Mouse (Mus musculus): ENCODE measurements around the gene Atp6v0a2.

Atp6v0a2 gene

DNA sequence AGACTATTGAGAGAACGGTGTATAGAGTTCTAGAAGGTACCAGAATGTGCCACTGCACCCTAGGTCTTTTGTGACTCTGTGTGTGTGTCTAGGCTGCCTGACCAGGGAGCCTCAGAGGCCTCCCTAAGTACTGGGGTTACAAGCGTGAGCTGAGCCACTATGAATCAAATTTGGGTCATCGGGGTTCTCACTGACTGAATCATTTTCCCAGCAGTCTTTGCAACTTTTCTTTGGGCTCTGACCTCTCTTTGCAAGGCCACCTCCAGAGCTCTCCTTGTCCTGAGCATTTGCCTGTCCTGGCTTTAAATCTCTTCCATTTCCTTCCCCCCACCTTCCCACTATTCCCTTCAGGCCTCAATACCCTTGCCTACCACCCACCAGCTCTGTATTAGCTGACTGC, 115.5 kb downstream of the Atp6v0a2 start:
- TF ChIP-seq GATA4 (IDR thresholded peaks at IDR 0.05; ENCODE audit: insufficient replicate concordance, low read length), result no peak

DNA sequence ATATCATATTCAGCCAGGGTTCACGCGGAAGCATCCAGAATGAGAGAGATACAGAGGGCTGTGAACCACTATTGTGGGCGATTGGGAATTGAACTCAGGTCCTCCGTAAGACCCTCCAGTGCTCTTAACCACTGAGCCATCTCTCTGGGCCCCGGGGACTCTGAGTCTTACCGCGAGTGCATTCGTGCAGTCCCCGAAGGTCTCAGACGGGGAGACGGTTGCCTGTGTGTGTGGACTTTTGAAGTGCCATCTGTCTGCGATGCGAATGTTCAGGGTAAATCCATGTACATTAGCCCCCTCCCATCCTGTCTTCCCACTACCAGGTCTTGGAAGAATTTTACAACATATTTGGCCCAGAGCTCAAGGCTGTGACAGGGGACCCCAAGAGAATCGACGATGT, 117.8 kb downstream of the Atp6v0a2 start:
- no peak for TF ChIP-seq GATA4 (IDR thresholded peaks at IDR 0.05; ENCODE audit: insufficient replicate concordance, low read length)

DNA sequence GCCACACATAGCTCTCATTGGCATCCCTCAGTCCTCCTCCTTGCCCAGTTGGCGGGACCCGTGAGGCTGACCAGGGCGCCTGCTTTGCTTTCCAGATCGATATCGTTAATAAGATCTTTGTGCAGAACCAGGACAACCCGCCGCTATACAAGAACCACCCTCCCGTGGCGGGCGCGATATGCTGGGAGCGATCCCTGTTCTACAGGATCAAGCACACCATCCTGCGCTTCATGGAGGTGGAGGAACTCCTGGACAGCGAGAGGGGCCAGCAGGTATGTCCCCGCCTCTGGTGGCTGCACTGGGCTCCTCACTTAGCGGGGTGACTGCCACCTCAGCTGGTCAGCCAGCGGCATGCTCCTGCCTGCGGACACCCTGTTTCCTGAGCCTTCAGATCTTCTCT, 119.9 kb downstream of the Atp6v0a2 start:
- no peak for TF ChIP-seq GATA4 (IDR thresholded peaks at IDR 0.05; ENCODE audit: insufficient replicate concordance, low read length)

DNA sequence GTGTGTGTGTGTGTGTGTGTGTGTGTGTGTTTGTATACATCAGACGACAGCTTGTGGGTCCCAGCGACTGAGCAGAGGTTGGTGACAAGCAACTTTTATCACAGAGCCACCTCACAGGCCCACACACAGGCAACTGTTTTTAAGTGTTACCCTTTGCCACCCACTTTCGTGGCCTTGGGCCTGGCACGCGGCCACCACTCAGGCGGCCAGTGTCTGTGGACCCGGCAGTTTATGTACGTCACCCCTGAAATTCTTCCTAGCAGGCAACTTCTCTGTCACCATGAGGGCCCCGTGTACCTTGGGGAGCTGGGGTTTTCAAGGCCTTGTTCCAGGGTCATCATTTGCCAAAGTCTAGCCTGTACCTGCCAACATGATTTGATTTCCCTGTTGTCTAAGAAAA, 123.3 kb downstream of the Atp6v0a2 start:
- TF ChIP-seq GATA4 (IDR thresholded peaks at IDR 0.05; ENCODE audit: insufficient replicate concordance, low read length), result no peak

DNA sequence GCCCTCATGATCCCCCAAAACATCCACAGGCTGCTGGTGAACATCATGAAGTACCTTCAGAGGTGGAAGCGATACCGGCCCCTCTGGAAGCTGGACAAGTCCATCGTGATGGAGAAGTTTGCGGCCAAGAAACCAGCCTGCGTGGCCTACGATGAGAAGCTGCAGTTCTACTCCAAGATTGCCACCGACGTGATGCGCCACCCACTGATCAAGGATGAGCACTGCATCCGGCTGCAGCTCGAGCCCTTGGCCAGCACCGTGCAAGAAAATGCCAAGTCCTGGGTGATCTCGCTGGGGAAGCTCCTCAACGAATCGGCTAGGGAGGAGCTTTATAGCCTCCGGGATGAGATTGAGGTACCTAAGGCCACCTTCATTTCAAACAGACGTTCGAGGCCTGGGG, 132.6 kb downstream of the Atp6v0a2 start:
- no peak for TF ChIP-seq GATA4 (IDR thresholded peaks at IDR 0.05; ENCODE audit: insufficient replicate concordance, low read length)

DNA sequence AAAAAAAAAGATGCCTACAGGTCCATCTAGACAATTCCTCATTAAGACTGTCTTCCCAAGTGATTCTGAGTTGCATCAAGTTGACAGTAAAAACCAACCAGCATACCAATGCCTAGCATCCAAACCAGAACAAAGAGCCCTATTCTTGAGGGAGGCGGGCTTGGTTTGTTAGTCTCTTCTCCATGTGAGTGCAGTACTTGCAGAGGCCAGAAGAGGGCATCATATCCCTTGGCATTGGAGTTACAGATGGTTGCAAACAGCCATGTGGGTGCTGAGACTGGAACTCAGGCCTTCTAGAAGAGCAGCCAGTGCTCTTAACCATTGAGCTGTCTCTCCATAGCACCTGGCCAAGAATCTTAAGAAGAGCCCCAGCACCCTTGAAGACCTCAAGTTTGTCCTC, 133.4 kb downstream of the Atp6v0a2 start:
- no peak for TF ChIP-seq GATA4 (IDR thresholded peaks at IDR 0.05; ENCODE audit: insufficient replicate concordance, low read length)
